Mouse (Mus musculus): ENCODE measurements around the gene Dqx1.

- TF ChIP-seq CTCF (IDR thresholded peaks at IDR 0.05; ENCODE audit: control insufficient read depth, insufficient read depth, insufficient replicate concordance, low read depth, low read length) (no peak), POLR2A (IDR thresholded peaks at IDR 0.05; ENCODE audit: control insufficient read depth, low read depth, low read length) (no peak)
These were observed 1.1 kb downstream of the Dqx1 start for GRCm38 (mm10) chr6:83058725-83059124.
